Mouse (Mus musculus) olfactory bulb, adult 2 months (tissue): ENCODE measurements around the gene Ppp1r11.

Experiments
- CTCF ChIP-seq: fragments of 200-500 bp; IDR thresholded peaks from 2 replicates; pipeline ENCODE4 v1.5.1; 2012; ENCODE audit warnings: low read depth, mild to moderate bottlenecking, low read length, moderate library complexity; ENCODE audit not compliant: insufficient read depth
- POLR2A ChIP-seq: fragments of 200-500 bp; IDR thresholded peaks from 2 replicates; pipeline ENCODE4 v1.6.1; 2012; ENCODE audit warnings: mild to moderate bottlenecking, low read depth, low read length, moderate library complexity; ENCODE audit not compliant: insufficient read depth

- TF ChIP-seq CTCF (no peak), POLR2A (no peak)
Measured at GRCm38 (mm10) chr17:36949265-36949664, 2.3 kb downstream of the Ppp1r11 start.
